Mouse (Mus musculus) liver, adult 2 months (tissue): ENCODE data around the gene Amn1. TPM values are rescaled to one million over a fixed set of nuclear protein-coding genes. Genes with fewer than 3 reads are reported as not detected.
"Not testable (repeated sequence)": the region's sequence is repeated elsewhere in the genome, so short reads cannot be mapped to it uniquely, and the experiment has no call there.

Source experiments
- DNase-seq: peaks from one replicate; pipeline ENCODE4 v3.0.0-alpha.2; 2011; ENCODE audit warnings: low read depth, low spot score; ENCODE audit errors: extremely low read depth
- H3K27ac ChIP-seq: fragments of 200-500 bp; replicated peaks from 2 replicates; pipeline ENCODE4 v1.5.1; 2012; ENCODE audit warnings: low read depth, mild to moderate bottlenecking, control low read depth, inconsistent platforms, low read length; ENCODE audit not compliant: insufficient read depth
- H3K27me3 ChIP-seq: fragments of 200-500 bp; 2 replicates; pipeline ENCODE4 v1.6.1; 2012; ENCODE audit warnings: mild to moderate bottlenecking, moderate library complexity, low read length, inconsistent platforms; ENCODE audit not compliant: control insufficient read depth, insufficient read depth
- H3K36me3 ChIP-seq: fragments of 200-500 bp; 2 replicates; pipeline ENCODE4 v1.6.1; 2012; ENCODE audit warnings: low read length, inconsistent platforms; ENCODE audit not compliant: control insufficient read depth, insufficient read depth
- H3K4me1 ChIP-seq: fragments of 200-500 bp; 2 replicates; pipeline ENCODE4 v1.6.1; 2011; ENCODE audit warnings: low read length; ENCODE audit not compliant: control insufficient read depth, insufficient read depth
- H3K4me3 ChIP-seq: fragments of 200-500 bp; 2 replicates; pipeline ENCODE4 v1.5.1; 2011; ENCODE audit warnings: low read depth, mild to moderate bottlenecking, control low read depth, low read length, moderate library complexity; ENCODE audit not compliant: insufficient read depth
- H3K79me2 ChIP-seq: fragments of 200-500 bp; 2 replicates; pipeline ENCODE4 v1.6.1; 2012; ENCODE audit warnings: inconsistent platforms, mild to moderate bottlenecking, low read length, moderate library complexity; ENCODE audit not compliant: control insufficient read depth, insufficient read depth
- H3K9ac ChIP-seq: fragments of 200-500 bp; 2 replicates; pipeline ENCODE4 v1.6.1; 2012; ENCODE audit warnings: low read depth, mild to moderate bottlenecking, control low read depth, inconsistent platforms, low read length
- CTCF ChIP-seq: fragments of 200-500 bp; IDR thresholded peaks from 2 replicates; pipeline ENCODE4 v1.5.1; 2011; ENCODE audit warnings: low read depth, low read length, control low read depth
- POLR2A ChIP-seq: fragments of 200-500 bp; IDR thresholded peaks from 2 replicates; pipeline ENCODE4 v1.6.1; 2011; ENCODE audit warnings: low read length, control low read depth; ENCODE audit not compliant: insufficient read depth; ENCODE audit errors: extremely low read depth
- WGBS: fragments of 180-500 bp; shearing (Covaris S2); methylation state at CpG from one replicate; pipeline ENCODE4 v1.1.7; 2018; 5-methylcytosine and 5-hydroxymethylcytosine counted together
- polyA plus RNA-seq: library from polyadenylated mRNA; depleted of rRNA; stranded (reverse); fragments of >200 nt; gene quantifications from 2 replicates; pipeline ENCODE4 v1.2.3, GENCODE M21; 2012
- total RNA-seq: library from RNA; depleted of rRNA; stranded (reverse); fragments of >200 nt; gene quantifications from 2 replicates; pipeline ENCODE4 v1.2.3, GENCODE M21; 2014

Amn1 gene
- total and polyA plus RNA-seq, 2 experiments: 4.2 to 12.2 TPM

GRCm38 (mm10) chr6:149184007-149184406 lies 4.5 kb downstream of the Amn1 start:
- peaks cover 3% of the 10 kb centered on the region; the same call in 1 of the 2 replicates for H3K79me2 ChIP-seq
- H3K27me3 ChIP-seq: no peaks in the 10 kb centered on the region
- peaks cover 38% of the 10 kb centered on the region for H3K36me3 ChIP-seq
- 95% methylated on average over 1 of the region's 1 CpGs for WGBS
- H3K27ac ChIP-seq: no peak overlapping the region
- H3K4me1 ChIP-seq: peaks cover 16% of the 10 kb centered on the region
- no peak overlapping the region for H3K4me3 ChIP-seq
- no peak for DNase-seq
- H3K9ac ChIP-seq: no peak overlapping the region
- no peak for TF ChIP-seq CTCF
- TF ChIP-seq POLR2A: no peak

DNA sequence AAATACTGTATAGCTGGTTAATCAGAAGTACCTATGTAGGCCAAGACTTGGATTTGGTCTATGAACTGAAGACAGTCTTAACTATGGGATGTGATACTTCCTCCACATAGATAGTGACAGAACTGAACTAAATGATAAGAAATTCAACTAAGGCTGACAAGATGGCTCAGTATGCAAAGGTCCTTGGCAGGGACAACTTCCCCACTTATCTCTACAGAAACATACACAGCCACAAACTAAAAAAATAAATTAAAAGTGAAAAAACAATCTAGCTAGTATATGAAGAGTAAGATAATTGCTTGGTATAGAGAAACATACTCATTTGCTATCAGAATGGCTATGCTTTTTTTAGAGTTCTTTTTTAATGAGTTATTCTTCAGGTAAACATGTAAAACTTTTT lies 9.4 kb downstream of the Amn1 start:
- peaks cover 61% of the 10 kb centered on the region for H3K36me3 ChIP-seq
- no peak for DNase-seq

GRCm38 (mm10) chr6:149174932-149175570 lies 13.5 kb downstream of the Amn1 start:
- Histone ChIP-seq H3K4me1 (no peaks in the 10 kb centered on the region; the same call in 1 of the 2 replicates), H3K79me2 (no peaks in the 10 kb centered on the region), H3K27ac (no peak overlapping the region), H3K9ac (no peak overlapping the region), H3K36me3 (peaks cover 32% of the 10 kb centered on the region), H3K4me3 (no peak overlapping the region), H3K27me3 (no peaks in the 10 kb centered on the region)
- 88% methylated on average over 3 of the region's 3 CpGs for WGBS
- DNase-seq: no peak
- no peak for TF ChIP-seq CTCF
- no peak for TF ChIP-seq POLR2A

More for the DNA sequence above, 9.4 kb downstream of the Amn1 start:
- H3K4me1 ChIP-seq: no peaks in the 10 kb centered on the region; the same call in 1 of the 2 replicates
- H3K27ac ChIP-seq: no peak overlapping the region
- no peaks in the 10 kb centered on the region for H3K79me2 ChIP-seq
- H3K9ac ChIP-seq: no peak overlapping the region
- TF ChIP-seq CTCF (no peak), POLR2A (no peak)
- H3K27me3 ChIP-seq: no peaks in the 10 kb centered on the region
- H3K4me3 ChIP-seq: no peak overlapping the region

GRCm38 (mm10) chr6:149173831-149174625 lies 14.5 kb downstream of the Amn1 start:
- H3K4me3 ChIP-seq: no peak overlapping the region
- H3K27me3 ChIP-seq: no peaks in the 10 kb centered on the region
- no peak for DNase-seq
- no peaks in the 10 kb centered on the region for H3K79me2 ChIP-seq
- no peak overlapping the region for H3K9ac ChIP-seq
- 70% methylated on average over 4 of the region's 4 CpGs for WGBS
- peaks cover 26% of the 10 kb centered on the region for H3K36me3 ChIP-seq
- no peaks in the 10 kb centered on the region; the same call in 1 of the 2 replicates for H3K4me1 ChIP-seq
- no peak overlapping the region for H3K27ac ChIP-seq
- TF ChIP-seq POLR2A (no peak), CTCF (no peak)

GRCm38 (mm10) chr6:149169965-149170364 lies 18.5 kb downstream of the Amn1 start:
- DNase-seq: peak; percentile 51
- not testable (repeated sequence) for H3K4me1 ChIP-seq, H3K27ac ChIP-seq, H3K9ac ChIP-seq, H3K4me3 ChIP-seq, H3K79me2 ChIP-seq, H3K27me3 ChIP-seq
- 68% methylated on average over 4 of the region's 4 CpGs for whole genome bisulfite sequencing
- H3K36me3 ChIP-seq: peaks cover 14% of the 10 kb centered on the region

DNA sequence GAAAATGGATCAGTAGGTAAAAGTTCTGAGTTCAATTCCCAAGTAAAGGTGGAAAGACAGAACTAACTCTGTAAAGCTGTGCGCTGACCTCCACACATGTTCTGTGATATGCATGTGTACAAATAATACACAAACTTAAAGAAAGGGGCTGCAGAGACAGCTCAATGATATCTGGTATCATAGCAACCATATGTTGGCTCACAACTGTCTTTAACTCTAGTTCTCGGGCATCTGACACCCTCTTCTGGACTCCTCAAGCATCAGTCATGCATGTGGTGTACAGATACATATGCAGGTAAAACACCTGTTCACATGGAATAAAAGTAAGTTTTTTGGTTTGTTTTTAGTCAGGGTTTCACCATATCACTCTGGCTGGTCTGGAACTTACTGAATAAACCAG lies 20.1 kb downstream of the Amn1 start:
- Histone ChIP-seq H3K27me3 (no peaks in the 10 kb centered on the region), H3K79me2 (no peaks in the 10 kb centered on the region), H3K27ac (peak overlapping the region; percentile 73), H3K4me3 (no peak overlapping the region), H3K4me1 (peaks cover 4% of the 10 kb centered on the region), H3K9ac (peak overlapping the region; percentile 39; the same call in 1 of the 2 replicates), H3K36me3 (peaks cover 14% of the 10 kb centered on the region)
- 60% methylated on average over 2 of the region's 2 CpGs for WGBS
- TF ChIP-seq CTCF (no peak), POLR2A (peak; percentile 52; the same call in 1 of the 2 replicates)
- peak; percentile 83 for DNase-seq
